Mouse (Mus musculus) cerebellum, postnatal 14 days (tissue): ENCODE results near the gene Izumo4.

Experiments
- DNase-seq, 2 experiments: peaks; one replicate each; pipeline ENCODE4 v3.0.0; 2021; ENCODE audit warnings: mixed read lengths in 2 of 2

Gene Izumo4

DNA sequence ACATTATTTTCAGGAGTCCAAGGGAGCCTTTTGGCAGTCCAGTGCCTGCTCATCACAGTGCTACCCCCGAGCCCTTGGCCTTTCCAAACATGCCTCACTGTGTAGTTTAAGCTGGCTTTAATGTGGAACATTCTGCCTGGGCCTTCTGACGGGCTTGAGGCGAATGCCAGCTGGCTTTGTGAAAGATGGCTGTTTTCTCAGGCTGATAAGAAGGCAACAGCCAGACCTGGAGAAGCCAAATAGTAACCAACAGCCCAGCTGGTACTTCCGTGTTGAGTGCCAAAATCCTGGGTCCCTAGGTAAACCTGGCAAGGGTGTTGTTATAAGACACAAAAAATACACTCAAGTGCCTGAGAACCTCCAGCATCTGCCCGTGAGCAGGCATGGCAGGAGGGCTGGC lies 34.7 kb downstream of the Izumo4 start:
- peak; percentile 77 to 82 for DNase-seq

DNA sequence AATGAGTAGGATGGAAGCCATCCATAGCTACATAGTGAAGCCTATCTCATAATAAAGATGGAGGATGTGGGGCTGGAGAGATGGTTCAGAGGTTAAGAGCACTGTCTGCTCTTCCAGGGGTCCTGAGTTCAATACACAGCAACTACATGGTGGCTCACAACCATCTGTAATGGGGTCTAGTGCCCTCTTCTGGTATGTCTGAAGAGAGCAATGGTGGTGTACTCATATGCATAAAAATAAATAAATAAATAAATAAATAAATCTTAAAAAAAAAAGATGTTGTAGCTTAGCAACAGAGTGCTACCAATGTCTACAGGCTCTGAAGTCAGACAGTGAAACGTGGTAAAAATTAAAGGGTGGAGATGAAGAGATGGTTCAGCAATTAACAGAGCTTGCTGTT lies 36.7 kb downstream of the Izumo4 start:
- DNase-seq: no peak

DNA sequence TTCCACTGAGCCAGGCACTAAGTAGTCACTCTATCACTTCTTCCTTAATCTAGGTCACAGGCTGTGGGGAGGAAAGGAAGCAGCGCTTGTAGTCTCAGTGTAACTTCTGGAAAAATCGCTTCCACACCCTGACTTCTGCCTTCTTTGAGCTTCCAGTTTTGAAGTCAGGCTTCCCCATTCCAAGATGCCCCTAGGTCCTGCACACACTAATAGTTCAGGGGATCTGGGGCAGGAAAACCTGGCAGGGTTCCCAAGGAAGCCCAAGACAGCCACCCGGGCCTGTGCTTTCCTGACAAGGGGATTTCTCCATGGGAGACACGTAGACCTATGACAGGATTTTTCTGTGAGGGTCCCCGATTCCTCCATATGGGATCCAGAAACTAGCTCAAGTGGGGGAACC lies 39.2 kb downstream of the Izumo4 start:
- DNase-seq: peak; percentile 47 to 49

DNA sequence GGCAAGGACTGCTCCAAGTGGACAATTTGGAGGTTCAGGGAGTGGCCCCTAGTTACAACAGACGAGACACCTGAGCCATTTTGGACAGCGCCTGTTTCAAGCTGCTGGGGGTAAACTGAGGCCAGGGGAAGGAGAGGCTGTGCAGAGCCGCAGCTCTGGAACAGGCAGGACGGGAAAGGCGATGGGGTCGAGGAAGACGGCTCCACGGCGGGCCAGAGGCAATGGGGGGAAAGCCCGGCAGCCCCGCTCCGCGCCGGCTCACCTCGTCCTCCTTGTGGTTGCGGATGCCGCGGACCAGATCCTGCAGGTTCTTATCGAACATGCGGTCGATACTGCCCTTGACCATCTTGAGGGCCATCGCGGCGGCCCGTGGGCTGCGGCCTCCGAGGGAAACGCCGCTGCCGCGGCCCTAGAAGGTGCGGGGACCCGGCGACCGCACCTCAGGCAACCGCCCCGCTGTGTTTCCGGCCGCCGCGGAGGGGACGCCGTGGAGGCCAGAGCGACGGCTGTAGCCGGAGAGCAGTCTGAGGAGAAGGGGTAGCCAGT lies 39.7 kb downstream of the Izumo4 start:
- DNase-seq: no peak

DNA sequence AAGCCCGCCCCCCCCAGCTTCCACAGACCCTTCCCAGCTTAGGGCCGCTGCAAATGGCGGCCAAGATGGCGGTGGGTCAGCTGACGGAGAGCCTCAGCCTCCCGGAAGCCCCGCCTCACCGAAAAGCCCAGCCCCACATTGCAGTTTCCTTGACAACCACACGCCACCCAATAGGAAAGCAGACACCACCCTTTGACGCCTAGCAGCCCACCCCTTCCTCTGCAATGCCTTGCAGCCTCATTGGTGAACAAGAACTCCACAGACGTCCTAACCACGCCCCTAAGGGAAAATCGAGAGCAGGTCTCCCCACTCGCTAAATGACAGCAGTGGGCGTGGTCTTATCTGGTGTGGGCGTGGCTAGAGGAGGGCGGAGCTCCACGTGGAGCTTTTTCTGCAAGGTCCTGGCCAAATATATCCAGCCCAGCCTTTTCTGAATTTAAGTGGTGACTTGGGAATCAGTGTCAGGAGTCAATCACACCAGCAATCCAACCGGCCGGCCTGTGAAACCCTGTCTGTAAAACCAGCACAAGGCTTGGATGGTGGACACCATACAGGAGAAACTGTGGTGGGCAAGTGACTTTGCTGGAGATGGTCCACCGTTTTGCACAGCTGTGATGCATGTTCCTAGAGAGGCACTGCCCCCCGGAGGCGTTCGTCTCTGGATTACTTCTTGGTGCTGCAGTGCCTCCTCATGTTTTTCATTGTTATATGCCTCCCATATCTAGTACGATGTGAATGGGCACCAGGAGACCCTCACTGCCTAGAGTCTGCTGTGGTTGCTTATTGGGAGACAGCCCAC lies 40.4 kb downstream of the Izumo4 start, which contains the start of gene Ap3d1:
TSS of gene Ap3d1 (minus strand) at position 85 of the 799 bp plus-strand sequence.
- DNase-seq: peak; percentile 97 to 98

DNA sequence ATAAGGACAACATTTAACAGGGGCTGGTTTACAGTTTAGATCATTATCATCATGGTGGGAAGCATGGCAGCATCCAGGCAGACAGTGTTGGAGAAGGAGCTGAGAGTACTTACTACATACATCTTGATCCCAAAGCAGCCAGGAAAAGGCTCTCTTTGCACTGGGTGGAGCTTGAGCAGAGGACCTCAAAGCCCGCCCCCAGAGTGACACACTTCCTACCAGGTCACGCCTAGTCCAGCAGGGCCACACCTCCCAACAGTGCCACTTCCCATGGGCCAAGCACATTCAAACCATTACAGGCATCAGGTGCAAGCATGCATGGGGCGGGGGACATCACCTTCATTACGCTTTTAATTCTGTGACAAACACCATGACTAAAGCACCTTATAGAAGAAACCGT lies 42.3 kb downstream of the Izumo4 start:
- peak in 1 of 2 experiments; percentile 28 for DNase-seq

DNA sequence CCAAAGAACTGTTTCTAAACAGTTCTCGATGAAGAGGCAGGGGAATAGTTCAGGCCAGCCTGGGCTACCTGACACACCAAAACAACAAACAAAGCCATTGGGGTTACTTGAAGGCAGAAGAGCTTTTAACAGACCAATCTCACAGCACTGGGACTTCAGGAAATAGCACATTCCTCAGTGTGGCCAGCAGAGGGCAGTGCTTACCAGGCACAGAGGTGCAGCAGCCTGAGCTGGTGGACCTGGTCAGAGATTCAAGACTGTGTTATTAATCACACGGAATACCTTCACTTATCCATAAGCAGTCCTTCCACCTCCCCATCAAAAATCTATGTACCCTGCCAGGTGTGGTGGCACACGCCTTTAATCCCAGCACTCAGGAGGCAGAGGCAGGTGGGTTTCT lies 45.4 kb downstream of the Izumo4 start:
- peak; percentile 91 to 92 for DNase-seq

DNA sequence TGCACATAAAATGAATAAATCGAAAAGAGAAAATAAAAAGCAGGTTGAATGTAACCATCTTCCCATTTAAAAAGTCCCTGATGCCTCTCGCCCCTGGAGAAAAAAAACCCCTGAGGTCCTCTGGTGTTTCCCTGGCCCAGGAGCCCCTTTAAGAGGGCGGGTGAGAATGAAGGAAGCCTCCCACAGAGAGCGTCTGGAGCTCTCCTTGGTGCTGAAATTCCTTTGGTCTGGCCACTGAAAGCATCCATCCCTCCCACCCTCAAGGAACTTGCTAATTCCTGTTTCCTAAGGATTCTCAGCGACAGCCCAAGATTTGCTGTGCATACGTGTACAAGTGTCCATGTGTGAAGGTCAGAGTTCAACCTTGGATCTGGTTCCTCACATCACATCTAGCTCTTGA lies 46.6 kb downstream of the Izumo4 start:
- DNase-seq: no peak

DNA sequence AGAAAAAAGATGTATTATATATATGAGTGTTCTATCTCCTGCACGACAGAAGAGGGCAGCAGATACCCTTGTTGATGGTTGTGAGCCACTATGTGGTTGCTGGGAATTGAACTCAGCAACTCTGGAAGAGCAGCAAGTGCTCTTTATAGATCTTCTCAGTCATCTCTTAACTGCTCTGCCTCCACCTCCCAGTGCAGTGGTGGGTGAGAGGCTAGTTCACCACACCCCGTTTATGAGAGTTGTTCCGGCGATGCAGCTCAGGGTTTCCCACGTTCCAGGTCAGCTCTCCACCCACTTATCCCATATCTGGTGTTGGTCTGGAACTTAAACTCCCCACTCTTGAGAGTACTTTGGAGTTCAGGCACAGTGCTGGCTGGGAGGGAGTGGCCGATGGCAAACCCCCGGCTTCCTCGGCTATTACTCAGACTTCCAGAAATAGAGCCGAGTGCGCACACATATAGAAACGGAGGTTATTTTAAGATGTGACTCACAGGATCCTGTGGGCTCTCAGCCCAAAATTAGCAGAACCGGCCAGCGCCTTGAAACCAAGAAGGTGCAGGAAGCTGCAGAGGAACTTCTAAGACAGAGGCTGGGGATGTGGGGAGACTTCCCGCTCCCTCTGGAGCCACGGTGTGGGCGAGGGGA lies 49.3 kb downstream of the Izumo4 start:
- peak; percentile 44 to 46 for DNase-seq

DNA sequence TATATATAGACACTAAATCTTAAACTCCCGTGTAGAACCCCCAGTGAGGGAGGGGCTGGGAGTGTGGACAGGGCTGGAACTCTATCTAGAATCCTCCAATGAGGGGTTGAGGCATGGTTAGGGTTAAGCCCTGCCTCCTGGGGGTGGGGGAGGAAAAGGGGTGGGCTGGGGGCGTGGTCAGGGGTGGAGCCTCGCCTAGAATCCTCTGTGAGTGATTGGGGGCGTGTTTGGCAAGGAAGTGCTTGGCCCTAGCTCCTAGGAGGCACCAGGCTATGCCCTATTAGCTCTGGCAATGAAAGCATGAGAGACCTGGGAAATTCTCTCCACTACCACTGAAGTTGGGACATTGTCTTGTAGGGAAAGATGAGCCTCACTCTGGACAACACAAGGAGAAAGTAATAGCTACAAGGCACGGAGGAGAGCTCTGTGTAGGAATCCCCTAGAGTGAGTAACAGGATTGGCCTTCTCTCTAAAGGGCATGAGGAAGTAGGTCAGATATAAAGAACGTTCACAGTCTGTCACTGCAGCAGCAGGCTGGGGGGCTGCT lies 50.2 kb downstream of the Izumo4 start:
- peak; percentile 57 to 81 for DNase-seq

DNA sequence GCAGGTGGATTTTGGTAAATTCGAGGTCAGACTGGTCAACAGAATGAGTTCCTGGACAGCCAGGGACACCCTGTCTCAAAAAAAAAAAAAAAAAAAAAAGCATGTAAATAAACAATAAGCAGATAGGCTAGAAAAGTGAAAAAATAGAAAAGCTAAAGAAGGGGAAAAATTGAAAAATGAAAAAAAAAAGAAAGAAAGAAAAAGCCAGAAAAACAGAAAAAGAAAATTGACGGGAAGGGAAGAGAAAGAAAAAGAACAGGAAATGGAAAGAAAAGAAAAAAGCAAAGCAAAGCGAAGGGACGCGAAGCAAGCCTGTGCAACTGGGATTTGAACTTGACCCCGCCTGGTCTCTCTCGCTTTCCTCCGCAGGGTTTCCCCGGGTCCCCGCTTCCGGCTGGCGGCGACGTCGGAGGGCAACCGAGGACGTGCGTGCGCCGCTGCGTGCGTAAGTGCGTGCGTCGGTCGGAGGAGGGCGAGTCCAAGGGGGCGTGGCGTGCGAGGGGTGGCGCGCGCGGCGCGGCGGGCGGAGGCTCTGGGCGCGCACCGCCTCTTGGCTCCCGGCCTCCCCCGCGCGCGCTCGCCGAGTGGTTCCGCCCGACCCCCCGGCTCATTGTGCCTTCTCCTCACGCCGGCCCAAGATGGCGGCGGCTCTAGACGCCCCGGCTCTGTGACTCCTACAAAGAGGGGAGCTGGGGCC lies 52.8 kb downstream of the Izumo4 start, which contains the start of gene Dot1l:
TSS of gene Dot1l (plus strand) at position 613 of the 697 bp plus-strand sequence.
- DNase-seq: peak; percentile 99 to 100
